Mouse (Mus musculus) frontal cortex, adult 2 months (tissue): Measurements from ENCODE around the gene Hist1h2ah. TPM values are rescaled to one million over a fixed set of nuclear protein-coding genes. Genes with fewer than 3 reads are reported as not detected.

Experiments used
- DNase-seq, 2 experiments: peaks; one replicate each; pipeline ENCODE4 v3.0.0; 2022; ENCODE audit warnings: low spot score in 1 of 2; ENCODE audit errors: extremely low spot score in 1 of 2
- polyA plus RNA-seq: library from polyadenylated mRNA; depleted of rRNA; stranded (reverse); fragments of >200 nt; gene quantifications from 2 replicates; pipeline ENCODE4 v1.2.3, GENCODE M21; 2012

Hist1h2ah gene
- polyA plus RNA-seq, 1 experiment, result not detected

GRCm38 (mm10) chr13:22039951-22040463, 4.6 kb upstream of the Hist1h2ah start:
- no peak for DNase-seq

- no peak for DNase-seq
Observed at GRCm38 (mm10) chr13:22039364-22039763, 4.0 kb upstream of the Hist1h2ah start.

- no peak for DNase-seq
Observed at GRCm38 (mm10) chr13:22037415-22037814, 2.0 kb upstream of the Hist1h2ah start.

GRCm38 (mm10) chr13:22036986-22037385, 1.6 kb upstream of the Hist1h2ah start:
- no peak for DNase-seq

GRCm38 (mm10) chr13:22036149-22036956, 985 bp upstream of the Hist1h2ah start:
- DNase-seq, result no peak

GRCm38 (mm10) chr13:22034443-22035266, 713 bp downstream of the Hist1h2ah start:
- no peak for DNase-seq

- DNase-seq, result no peak
Observed at GRCm38 (mm10) chr13:22033741-22034442, 1.5 kb downstream of the Hist1h2ah start.

GRCm38 (mm10) chr13:22030493-22030892, 4.9 kb downstream of the Hist1h2ah start:
- DNase-seq, result peak in 1 of 2 experiments; percentile 67

GRCm38 (mm10) chr13:22029928-22030327, 5.4 kb downstream of the Hist1h2ah start:
- no peak for DNase-seq

GRCm38 (mm10) chr13:22028673-22029460, 6.5 kb downstream of the Hist1h2ah start:
- peak; percentile 84 to 98 for DNase-seq

GRCm38 (mm10) chr13:22026058-22027031, 9.0 kb downstream of the Hist1h2ah start:
- DNase-seq, result peak; percentile 49 to 96

GRCm38 (mm10) chr13:22022241-22022640, 13.1 kb downstream of the Hist1h2ah start:
- peak in 1 of 2 experiments; percentile 88 for DNase-seq

- no peak for DNase-seq
Observed at GRCm38 (mm10) chr13:22021581-22021980, 13.8 kb downstream of the Hist1h2ah start.

- DNase-seq, result peak in 1 of 2 experiments; percentile 81
Observed at GRCm38 (mm10) chr13:22020901-22021339, 14.4 kb downstream of the Hist1h2ah start.

GRCm38 (mm10) chr13:22019934-22020835, 15.2 kb downstream of the Hist1h2ah start:
- DNase-seq, result no peak

- peak in 1 of 2 experiments; percentile 85 for DNase-seq
Observed at GRCm38 (mm10) chr13:22015479-22016450, 19.6 kb downstream of the Hist1h2ah start.
